Mouse (Mus musculus) myocyte (in vitro differentiated cells): ENCODE data around the gene Nudt13. TPM values are rescaled to one million over a fixed set of nuclear protein-coding genes. Genes with fewer than 3 reads are reported as not detected.
"Not testable (repeated sequence)": the region's sequence is repeated elsewhere in the genome, so short reads cannot be mapped to it uniquely, and the experiment has no call there.

Experiments used
- H3K27me3 ChIP-seq: one replicate; pipeline ENCODE4 v1.6.1; 2011; ENCODE audit not compliant: control insufficient read depth, insufficient read depth, insufficient read length
- H3K36me3 ChIP-seq: one replicate; pipeline ENCODE4 v1.6.1; 2011; ENCODE audit not compliant: control insufficient read depth, insufficient read depth
- H3K4me2 ChIP-seq: one replicate; pipeline ENCODE4 v1.6.1; 2011; ENCODE audit warnings: low read depth, control low read depth
- H3K4me3 ChIP-seq: one replicate; pipeline ENCODE4 v1.5.1; 2011; ENCODE audit warnings: mild to moderate bottlenecking, control low read depth, moderate library complexity
- H3K79me2 ChIP-seq: one replicate; pipeline ENCODE4 v1.6.1; 2011; ENCODE audit not compliant: control insufficient read depth, insufficient read depth
- H3ac ChIP-seq: one replicate; pipeline ENCODE4 v1.6.1; 2011; ENCODE audit not compliant: control insufficient read depth, insufficient read length
- CEBPB ChIP-seq: IDR thresholded peaks from 2 replicates; pipeline ENCODE4 v1.6.1; 2011; ENCODE audit warnings: mild to moderate bottlenecking, moderate library complexity; ENCODE audit not compliant: poor library complexity, insufficient read depth, severe bottlenecking
- E2F4 ChIP-seq: IDR thresholded peaks from one replicate; pipeline ENCODE4 v1.6.1; 2011; ENCODE audit warnings: mild to moderate bottlenecking, control low read depth, moderate library complexity; ENCODE audit not compliant: insufficient read depth
- MAX ChIP-seq: IDR thresholded peaks from one replicate; pipeline ENCODE4 v1.6.1; 2011; ENCODE audit warnings: low read depth, mild to moderate bottlenecking, control low read depth
- MYOD1 ChIP-seq, 3 experiments: IDR thresholded peaks; one replicate each; pipeline ENCODE4 v1.6.1; 2011; ENCODE audit warnings: control low read depth in 2 of 3, low read depth in 2 of 3, mild to moderate bottlenecking in 2 of 3, moderate library complexity in 1 of 3; ENCODE audit not compliant: insufficient read length in 2 of 3, control insufficient read depth in 1 of 3
- MYOG ChIP-seq, 3 experiments: IDR thresholded peaks; one replicate each; pipeline ENCODE4 v1.6.1; 2011; ENCODE audit warnings: control low read depth in 2 of 3, low read depth in 2 of 3, mild to moderate bottlenecking in 2 of 3; ENCODE audit not compliant: insufficient read length in 2 of 3, control insufficient read depth in 1 of 3, insufficient read depth in 1 of 3
- POLR2A ChIP-seq: IDR thresholded peaks from one replicate; pipeline ENCODE4 v1.6.1; 2011; ENCODE audit warnings: low read depth, mild to moderate bottlenecking, control low read depth, moderate library complexity; ENCODE audit not compliant: insufficient read length
- POLR2AphosphoS2 ChIP-seq: IDR thresholded peaks from one replicate; pipeline ENCODE4 v1.6.1; 2011; ENCODE audit warnings: low read depth, control low read depth; ENCODE audit not compliant: insufficient read length
- REST ChIP-seq: IDR thresholded peaks from one replicate; pipeline ENCODE4 v1.6.1; 2011; ENCODE audit warnings: mild to moderate bottlenecking, control low read depth, moderate library complexity; ENCODE audit not compliant: insufficient read depth, insufficient read length
- SRF ChIP-seq: IDR thresholded peaks from one replicate; pipeline ENCODE4 v1.6.1; 2011; ENCODE audit warnings: low read depth; ENCODE audit not compliant: control insufficient read depth, insufficient read length
- TCF12 ChIP-seq: IDR thresholded peaks from one replicate; pipeline ENCODE4 v1.6.1; 2011; ENCODE audit warnings: mild to moderate bottlenecking, control low read depth; ENCODE audit not compliant: poor library complexity, insufficient read depth, severe bottlenecking
- TCF3 ChIP-seq: IDR thresholded peaks from one replicate; pipeline ENCODE4 v1.6.1; 2011; ENCODE audit warnings: low read depth, control low read depth; ENCODE audit not compliant: insufficient read length
- USF1 ChIP-seq: IDR thresholded peaks from one replicate; pipeline ENCODE4 v1.6.1; 2011; ENCODE audit warnings: low read depth, mild to moderate bottlenecking, control low read depth, moderate library complexity
- polyA plus RNA-seq: library from polyadenylated mRNA; unstranded; fragments of >200 nt; fragmentation: generic; extraction: Trizol; gene quantifications from one replicate; pipeline ENCODE4 v1.2.1, GENCODE M21; 2012; ENCODE audit warnings: missing spikeins

The Nudt13 gene
- polyA plus RNA-seq, 1 experiment: 11.1 TPM

GRCm38 (mm10) chr14:20269082-20269809 is 25.3 kb upstream of the Nudt13 start, which contains the start of gene Kcnk16:
Gene Kcnk16, minus strand, starts transcription at chr14:20269199.
- no peak within 1 kb of the TSS for H3K4me2 ChIP-seq
- no peaks in the 10 kb centered on the region for H3K79me2 ChIP-seq
- no peaks in the 10 kb centered on the region for H3K36me3 ChIP-seq
- TF ChIP-seq POLR2AphosphoS2 (no peak), POLR2A (no peak), SRF (no peak), TCF3 (no peak), TCF12 (no peak), MYOG (IDR thresholded peaks at IDR 0.05; ENCODE audit: control insufficient read depth in 1 of 3, insufficient read depth in 1 of 3, insufficient read length in 2 of 3, low read depth in 2 of 3) (no peak), E2F4 (no peak), REST (no peak), MYOD1 (IDR thresholded peaks at IDR 0.05; ENCODE audit: control insufficient read depth in 1 of 3, insufficient read length in 2 of 3, low read depth in 2 of 3) (no peak), MAX (no peak)
- no peak within 1 kb of the TSS for H3K4me3 ChIP-seq
- peaks cover 27% of the 10 kb centered on the region for H3K27me3 ChIP-seq
- H3ac ChIP-seq: no peak within 1 kb of the TSS

- Histone ChIP-seq H3K4me3 (no peak overlapping the region), H3ac (no peak overlapping the region), H3K79me2 (no peaks in the 10 kb centered on the region), H3K36me3 (no peaks in the 10 kb centered on the region), H3K27me3 (no peaks in the 10 kb centered on the region), H3K4me2 (no peak overlapping the region)
- TF ChIP-seq CEBPB (no peak), TCF12 (no peak), POLR2AphosphoS2 (no peak), SRF (no peak), REST (no peak), MYOD1 (IDR thresholded peaks at IDR 0.05; ENCODE audit: control insufficient read depth in 1 of 3, insufficient read length in 2 of 3, low read depth in 2 of 3) (no peak), E2F4 (no peak), MYOG (IDR thresholded peaks at IDR 0.05; ENCODE audit: control insufficient read depth in 1 of 3, insufficient read depth in 1 of 3, insufficient read length in 2 of 3, low read depth in 2 of 3) (no peak), TCF3 (no peak), POLR2A (no peak), USF1 (no peak), MAX (no peak)
These were observed 3.1 kb upstream of the Nudt13 start for GRCm38 (mm10) chr14:20291391-20291790.

- Histone ChIP-seq H3K27me3 (no peaks in the 10 kb centered on the region), H3K79me2 (no peaks in the 10 kb centered on the region), H3K4me2 (peak overlapping the region; percentile 95), H3ac (no peak overlapping the region), H3K4me3 (peak overlapping the region; percentile 32), H3K36me3 (no peaks in the 10 kb centered on the region)
- TF ChIP-seq MYOD1 (IDR thresholded peaks at IDR 0.05; ENCODE audit: control insufficient read depth in 1 of 3, insufficient read length in 2 of 3, low read depth in 2 of 3): no peak
- TF ChIP-seq POLR2A: no peak
- TF ChIP-seq MAX: no peak
These were observed 450 bp downstream of the Nudt13 start for GRCm38 (mm10) chr14:20294947-20295346.

- Histone ChIP-seq H3K4me2 (peak overlapping the region; percentile 72), H3K36me3 (no peaks in the 10 kb centered on the region), H3K27me3 (no peaks in the 10 kb centered on the region), H3K4me3 (no peak overlapping the region), H3ac (no peak overlapping the region), H3K79me2 (no peaks in the 10 kb centered on the region)
- TF ChIP-seq MYOG (IDR thresholded peaks at IDR 0.05; ENCODE audit: control insufficient read depth in 1 of 3, insufficient read depth in 1 of 3, insufficient read length in 2 of 3, low read depth in 2 of 3) (no peak), SRF (no peak), E2F4 (no peak), MAX (no peak), POLR2AphosphoS2 (no peak), USF1 (no peak), POLR2A (no peak), REST (no peak), TCF12 (no peak), MYOD1 (IDR thresholded peaks at IDR 0.05; ENCODE audit: control insufficient read depth in 1 of 3, insufficient read length in 2 of 3, low read depth in 2 of 3) (no peak), CEBPB (no peak), TCF3 (no peak)
These were observed 3.1 kb downstream of the Nudt13 start for GRCm38 (mm10) chr14:20297616-20298015.

GRCm38 (mm10) chr14:20298131-20298530 is 3.6 kb downstream of the Nudt13 start:
- H3K79me2 ChIP-seq: no peaks in the 10 kb centered on the region
- no peaks in the 10 kb centered on the region for H3K36me3 ChIP-seq
- H3K27me3 ChIP-seq: no peaks in the 10 kb centered on the region
- TF ChIP-seq CEBPB (peak; percentile 99), TCF12 (no peak), MYOG (IDR thresholded peaks at IDR 0.05; ENCODE audit: control insufficient read depth in 1 of 3, insufficient read depth in 1 of 3, insufficient read length in 2 of 3, low read depth in 2 of 3) (no peak), POLR2A (no peak), E2F4 (no peak)
- no peak overlapping the region for H3ac ChIP-seq
- H3K4me3 ChIP-seq: no peak overlapping the region
- H3K4me2 ChIP-seq: peak overlapping the region; percentile 72

GRCm38 (mm10) chr14:20305085-20305484 is 10.6 kb downstream of the Nudt13 start:
- not testable (repeated sequence) for H3K27me3 ChIP-seq, H3K4me2 ChIP-seq, H3K36me3 ChIP-seq, H3K4me3 ChIP-seq, H3K79me2 ChIP-seq, H3ac ChIP-seq
